Mouse (Mus musculus): ENCODE measurements around the gene Ppt2.

The Ppt2 gene

GRCm38 (mm10) chr17:34627943-34628643 is at the start of gene Ppt2:
TSS of gene Ppt2 (minus strand) at chr17:34628510.
- peak; percentile 86 for DNase-seq

GRCm38 (mm10) chr17:34676671-34677070 is 48.4 kb upstream of the Ppt2 start:
- DNase-seq, result no peak

GRCm38 (mm10) chr17:34676093-34676460 is 47.8 kb upstream of the Ppt2 start:
- DNase-seq, result no peak

DNA sequence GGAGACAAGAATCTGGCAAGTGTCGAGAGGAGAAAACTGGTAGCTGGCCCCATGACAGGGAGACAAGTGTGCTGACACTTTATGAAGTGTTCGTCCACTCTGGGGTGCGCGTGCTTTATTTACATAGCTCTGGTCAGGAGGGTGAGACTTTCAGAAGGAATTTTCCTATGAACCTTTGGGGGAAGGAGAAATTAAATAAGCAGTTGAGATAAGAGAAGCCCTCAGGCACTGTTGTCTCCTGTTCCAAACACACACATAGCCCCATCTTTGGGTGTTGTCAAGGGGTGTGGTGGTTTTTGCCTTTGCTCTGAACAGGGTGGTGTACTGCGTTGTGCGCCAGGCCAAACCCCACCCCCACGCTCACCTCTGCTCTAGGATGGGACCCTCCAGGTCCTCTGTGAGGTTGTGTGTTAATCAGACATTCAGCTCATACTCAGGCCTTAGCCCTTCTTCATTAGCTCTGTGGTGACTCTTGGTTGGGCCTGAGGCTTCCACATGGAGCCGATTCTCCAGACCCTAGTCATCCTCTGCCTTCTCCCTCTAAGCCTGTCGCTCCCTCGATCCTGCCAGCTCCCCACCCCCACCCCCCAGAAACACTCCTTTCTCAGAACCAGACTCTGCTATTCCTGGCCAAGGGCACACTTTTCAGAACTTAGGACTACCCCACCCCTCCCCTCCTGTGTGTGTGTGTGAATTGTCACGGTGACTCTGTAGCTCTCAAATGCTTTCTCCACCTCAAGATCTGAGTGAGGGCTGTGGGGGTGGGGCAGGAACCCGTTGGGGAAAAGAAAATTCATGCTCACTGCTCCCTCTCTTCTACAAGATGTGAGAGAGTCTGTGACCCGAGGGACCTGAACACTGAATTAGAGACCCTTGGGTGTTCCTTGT is 47.1 kb upstream of the Ppt2 start:
- no peak for DNase-seq

- no peak for DNase-seq
These were observed 46.4 kb upstream of the Ppt2 start for GRCm38 (mm10) chr17:34674524-34675204.

DNA sequence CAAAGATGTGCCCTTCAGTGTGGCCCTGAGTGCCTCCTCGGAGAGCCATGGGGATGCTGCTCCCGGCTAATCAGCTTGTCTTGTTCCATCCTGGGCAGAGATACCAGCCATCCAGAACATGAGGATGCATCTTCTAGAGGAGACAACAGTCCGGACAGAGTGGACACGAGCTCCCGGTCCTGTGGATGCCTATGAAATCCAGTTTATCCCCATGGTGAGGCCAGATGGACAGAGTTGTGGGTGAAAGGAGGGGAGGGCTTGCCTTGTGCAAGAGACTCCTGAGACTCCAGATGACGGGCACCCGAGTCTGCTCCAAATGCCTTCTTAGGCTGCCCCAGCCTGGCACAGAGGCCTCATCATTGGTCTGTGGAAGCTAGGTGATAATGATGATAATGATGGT is 44.8 kb upstream of the Ppt2 start:
- no peak for DNase-seq

GRCm38 (mm10) chr17:34672246-34672792 is 44.0 kb upstream of the Ppt2 start:
- DNase-seq, result no peak

- no peak for DNase-seq
These were observed 43.1 kb upstream of the Ppt2 start for GRCm38 (mm10) chr17:34671151-34672066.

DNA sequence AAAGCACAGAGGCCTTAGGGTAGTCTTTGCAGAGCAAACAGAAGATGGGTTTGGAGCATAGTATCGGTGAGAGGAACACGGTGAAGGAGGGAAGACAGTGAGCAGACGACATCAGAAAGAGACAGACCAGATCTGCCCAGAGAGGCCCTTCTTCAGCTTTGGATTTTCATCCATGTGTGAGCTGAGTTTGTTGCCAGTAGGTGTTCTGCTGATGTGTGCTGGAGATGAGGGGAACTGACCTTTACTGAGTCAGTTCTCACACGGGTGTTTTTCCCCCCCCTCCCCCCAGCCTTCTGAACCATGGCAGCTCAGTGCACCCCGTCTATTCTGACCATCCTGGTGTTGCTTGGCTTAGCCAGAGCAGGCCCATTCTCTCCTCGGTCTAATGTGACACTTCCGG is 41.9 kb upstream of the Ppt2 start, which contains the start of gene Tnxb:
Tnxb (plus strand) TSS at position 301 of the 400 bp plus-strand sequence.
- DNase-seq, result no peak

- no peak for DNase-seq
These were observed 36.2 kb upstream of the Ppt2 start for GRCm38 (mm10) chr17:34664472-34664871.

- DNase-seq, result no peak
These were observed 35.2 kb upstream of the Ppt2 start for GRCm38 (mm10) chr17:34663558-34663957.

GRCm38 (mm10) chr17:34662978-34663377 is 34.7 kb upstream of the Ppt2 start:
- no peak for DNase-seq

DNA sequence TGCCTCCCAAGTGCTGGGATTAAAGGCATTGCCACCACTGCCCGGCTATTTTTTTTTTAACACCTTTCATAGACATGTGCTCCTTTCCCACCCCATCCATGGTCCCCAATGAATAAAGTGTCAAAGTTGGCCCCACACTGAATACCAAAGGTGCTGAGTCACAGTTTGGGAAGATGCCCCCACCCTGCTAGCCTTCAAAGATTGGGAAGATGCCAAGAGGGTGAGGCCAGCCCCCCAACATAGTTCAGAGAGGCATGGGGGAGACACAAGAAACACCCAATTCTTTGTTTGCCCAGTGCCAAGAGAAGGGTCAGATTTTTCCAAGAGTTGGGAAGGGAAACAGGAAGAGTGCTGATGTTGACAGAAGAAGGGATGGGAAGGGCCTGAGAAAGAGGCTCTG is 34.2 kb upstream of the Ppt2 start:
- DNase-seq, result no peak

GRCm38 (mm10) chr17:34661121-34661591 is 32.8 kb upstream of the Ppt2 start:
- no peak for DNase-seq

DNA sequence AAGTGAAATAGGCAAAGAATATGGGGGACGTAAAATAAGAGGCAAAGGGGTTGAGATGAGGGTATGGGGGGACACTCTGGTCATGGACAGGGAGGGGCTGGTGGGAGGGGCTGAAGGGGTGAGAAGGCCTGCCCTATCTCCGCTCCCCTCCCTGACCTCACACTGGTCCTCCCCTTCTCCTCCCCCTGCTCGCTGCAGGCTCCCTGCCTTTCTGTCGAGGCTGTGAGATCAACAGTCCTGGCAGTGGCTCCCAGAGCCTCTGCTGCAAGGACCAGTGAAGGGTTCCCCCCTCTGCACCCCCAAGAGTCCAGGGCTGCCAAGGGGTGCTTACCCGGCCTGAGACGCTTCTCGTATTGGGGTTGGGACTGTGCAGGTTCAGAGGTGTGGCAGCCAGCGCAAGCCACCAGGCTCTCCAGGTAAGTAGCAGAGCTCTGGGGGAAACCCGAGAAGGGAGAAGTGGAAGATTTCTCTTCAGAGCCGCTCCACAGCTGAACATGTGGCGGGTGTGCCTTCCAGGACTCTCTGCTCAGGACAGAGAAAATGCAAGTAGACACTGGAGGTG is 32.0 kb upstream of the Ppt2 start:
- DNase-seq, result no peak

DNA sequence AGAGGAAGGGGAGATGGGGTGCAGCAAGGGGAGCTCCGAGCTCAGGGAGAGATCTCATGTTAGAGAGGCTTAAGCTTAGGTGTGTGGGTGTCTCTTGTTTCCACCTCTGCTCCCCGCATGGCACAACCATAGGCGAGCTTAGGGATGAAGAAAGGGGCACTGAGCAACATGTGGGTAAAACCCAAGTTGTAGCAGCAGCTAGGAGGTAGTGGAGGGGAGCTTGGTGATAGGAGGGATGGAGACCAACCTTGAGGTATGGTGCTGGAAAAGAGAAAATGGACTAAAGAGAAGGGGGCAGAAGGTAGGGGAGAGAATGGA is 31.5 kb upstream of the Ppt2 start:
- no peak for DNase-seq

- no peak for DNase-seq
These were observed 31.0 kb upstream of the Ppt2 start for GRCm38 (mm10) chr17:34659181-34659896.

- DNase-seq, result no peak
These were observed 30.3 kb upstream of the Ppt2 start for GRCm38 (mm10) chr17:34658591-34658990.

- no peak for DNase-seq
These were observed 29.8 kb upstream of the Ppt2 start for GRCm38 (mm10) chr17:34658145-34658544.

- no peak for DNase-seq
These were observed 29.0 kb upstream of the Ppt2 start for GRCm38 (mm10) chr17:34657271-34657670.

- DNase-seq, result peak; percentile 20
These were observed 28.4 kb upstream of the Ppt2 start for GRCm38 (mm10) chr17:34656666-34657065.

Measured in cerebellum, adult 11-12 months (tissue).